Mouse (Mus musculus) retina, embryonic 14.5 days (tissue): Measurements from ENCODE around the gene Prss58.

Experiments used
- DNase-seq: peaks from one replicate; pipeline ENCODE4 v3.0.0-alpha.2; 2015; ENCODE audit warnings: low spot score

Prss58 gene

DNA sequence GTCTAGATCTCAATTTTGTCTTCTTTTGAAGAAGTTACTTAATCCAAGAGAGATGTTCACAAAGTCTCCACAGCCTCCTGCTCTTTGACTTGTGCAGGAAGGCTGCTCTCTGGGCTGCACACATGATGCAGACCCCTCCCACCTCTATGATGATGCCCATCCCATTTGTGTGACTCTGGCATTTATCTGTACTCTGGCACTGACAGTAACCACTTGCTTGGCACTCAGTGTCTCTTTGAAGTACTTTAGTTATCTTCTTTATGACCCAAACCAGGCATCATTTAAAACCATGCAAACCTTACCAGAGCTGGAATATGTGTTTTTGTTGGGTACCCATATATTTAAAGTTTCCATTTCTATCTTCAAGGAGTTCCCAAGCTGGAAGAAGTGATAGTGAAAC lies at the start of gene Prss58:
TSS of gene Prss58 (minus strand) at position 101 of the 400 bp plus-strand sequence.
- no peak for DNase-seq

DNA sequence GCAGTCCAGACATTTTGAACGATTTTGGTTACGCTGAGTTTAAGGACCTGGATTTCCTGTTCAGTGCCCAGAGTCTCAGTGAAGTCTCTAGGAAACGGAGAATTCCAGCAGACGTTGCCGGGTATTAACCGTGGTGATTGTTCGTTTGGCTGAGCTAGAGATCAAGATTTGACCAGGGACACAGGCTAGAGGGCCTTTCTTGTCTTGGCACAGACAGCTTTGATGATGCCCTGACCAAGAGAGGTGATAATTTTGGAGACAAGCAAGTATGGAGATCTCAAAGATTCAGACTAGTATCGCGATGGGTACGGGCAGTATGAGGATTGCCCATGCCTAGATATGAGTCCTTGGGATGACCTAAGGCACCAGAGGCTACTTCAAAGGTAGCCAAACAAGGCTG lies 40.3 kb upstream of the Prss58 start, which contains the start of gene 1700074P13Rik:
TSS of gene 1700074P13Rik (minus strand) at position 101 of the 400 bp plus-strand sequence.
- DNase-seq = no peak

DNA sequence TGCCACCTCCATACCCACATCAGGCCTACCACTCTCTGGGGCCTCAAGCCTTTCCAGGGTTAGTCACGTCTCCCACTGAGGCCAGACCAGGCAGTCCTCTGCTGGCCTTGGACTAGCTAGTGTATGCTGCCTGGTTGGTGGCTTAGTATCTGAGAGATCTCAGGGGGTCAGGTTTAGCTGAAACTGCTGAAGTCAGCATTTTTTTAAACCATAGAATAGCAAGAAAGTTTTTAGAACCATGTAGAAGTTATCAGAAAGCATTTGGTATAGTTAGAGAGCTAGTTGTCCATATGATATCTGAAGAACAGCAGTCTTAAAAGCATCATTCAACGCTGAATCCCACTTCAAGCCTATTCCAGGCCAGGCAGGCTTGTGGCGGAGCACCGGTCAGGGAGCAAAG lies 19.8 kb upstream of the Prss58 start:
- DNase-seq = no peak

DNA sequence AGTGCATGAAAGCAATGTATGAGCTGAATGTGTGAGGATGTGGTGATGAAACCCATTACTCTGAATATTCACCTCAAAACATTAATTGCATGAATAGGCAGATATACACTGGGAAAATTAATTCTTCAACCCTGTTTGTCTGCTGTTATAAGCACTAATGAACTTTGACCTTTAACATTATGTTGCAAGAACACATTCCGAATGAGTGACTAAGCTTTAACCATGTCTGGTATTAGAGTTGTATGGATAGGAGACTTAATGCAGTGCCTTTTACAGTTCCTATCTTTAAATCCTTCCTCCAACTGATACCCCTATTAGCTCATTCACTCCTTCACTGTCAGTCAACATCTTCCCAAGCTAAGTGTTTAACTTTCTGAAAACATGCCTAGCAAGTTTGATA lies 5.5 kb downstream of the Prss58 start:
- DNase-seq = no peak

DNA sequence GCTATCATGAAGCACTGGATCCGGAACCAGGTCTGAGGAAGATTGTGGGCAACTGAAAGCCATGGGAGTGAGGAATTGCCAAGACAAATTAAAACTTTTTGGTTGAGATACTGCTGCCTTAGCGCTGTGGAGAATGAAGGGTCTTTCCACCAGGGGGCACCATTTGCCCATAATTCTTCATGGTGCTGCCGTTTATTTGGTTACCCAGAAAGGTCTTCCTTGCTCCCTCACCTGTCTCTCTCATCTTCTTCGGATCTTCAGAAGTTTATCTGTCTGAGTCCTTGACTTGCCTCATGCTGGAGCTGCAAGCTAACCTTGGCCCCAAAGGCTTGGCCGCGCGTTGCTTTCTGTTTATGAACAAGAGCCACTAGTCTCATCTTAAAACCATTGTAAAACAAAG lies 6.6 kb downstream of the Prss58 start:
- peak; percentile 75 for DNase-seq

DNA sequence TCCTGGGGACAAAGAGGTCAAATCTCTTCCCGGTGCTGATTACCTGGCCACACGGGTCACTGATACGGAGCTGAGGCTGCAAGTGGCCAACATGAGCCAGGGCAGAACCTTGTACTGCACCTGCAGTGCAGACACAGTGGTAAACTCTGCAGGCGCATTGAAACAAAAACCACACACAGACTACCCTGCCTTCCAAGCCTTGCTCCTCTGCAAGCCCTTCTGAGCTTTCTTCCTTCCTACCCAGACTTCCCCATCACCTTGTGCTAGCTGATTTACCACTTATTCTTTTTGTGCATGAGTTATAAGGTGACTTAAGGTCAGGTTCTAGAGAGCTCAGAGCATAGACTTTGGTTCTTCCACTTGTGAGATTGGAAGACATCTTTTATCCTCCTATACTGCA lies 8.4 kb downstream of the Prss58 start:
- DNase-seq = no peak

DNA sequence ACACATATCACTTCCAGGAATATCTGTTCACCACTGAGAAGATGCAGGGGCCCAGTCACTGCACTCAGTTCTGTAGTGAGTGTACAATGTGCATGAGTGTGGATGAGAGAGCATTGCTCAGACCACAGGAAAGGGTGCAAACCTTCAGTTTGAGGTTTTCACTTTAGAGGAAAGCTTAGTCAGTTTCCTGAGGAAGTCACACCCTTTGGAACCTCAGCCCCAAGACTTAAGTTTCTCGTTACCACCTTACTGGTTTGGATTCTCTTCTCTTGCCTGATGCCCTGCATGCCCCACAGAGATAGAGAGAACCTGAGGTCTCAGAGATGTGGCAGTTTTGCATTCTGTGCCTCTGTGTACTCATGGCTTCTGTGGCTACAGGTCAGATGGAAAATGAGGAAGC lies 9.2 kb downstream of the Prss58 start:
- no peak for DNase-seq

DNA sequence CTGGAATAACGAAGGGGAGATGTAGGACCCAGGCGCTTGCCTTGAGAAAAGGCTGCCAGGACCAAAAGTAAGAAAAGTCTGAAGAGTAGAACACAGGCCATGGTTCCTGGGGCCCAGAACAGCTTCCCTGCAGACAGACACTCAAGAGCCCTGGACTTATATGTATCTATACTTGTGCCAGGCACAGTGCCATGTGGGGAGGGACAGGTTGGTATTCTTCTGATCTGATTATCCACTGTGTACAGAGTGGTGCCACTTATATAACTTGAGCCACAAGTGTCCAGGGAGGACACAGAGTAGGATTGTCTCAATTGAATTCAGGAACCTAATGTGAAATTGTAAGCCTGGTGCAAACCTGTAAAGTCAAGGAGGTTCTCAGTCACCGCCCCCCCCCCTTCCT lies 12.8 kb downstream of the Prss58 start, which contains the start of gene Moxd2:
TSS of gene Moxd2 (minus strand) at position 101 of the 400 bp plus-strand sequence.
- DNase-seq = no peak

DNA sequence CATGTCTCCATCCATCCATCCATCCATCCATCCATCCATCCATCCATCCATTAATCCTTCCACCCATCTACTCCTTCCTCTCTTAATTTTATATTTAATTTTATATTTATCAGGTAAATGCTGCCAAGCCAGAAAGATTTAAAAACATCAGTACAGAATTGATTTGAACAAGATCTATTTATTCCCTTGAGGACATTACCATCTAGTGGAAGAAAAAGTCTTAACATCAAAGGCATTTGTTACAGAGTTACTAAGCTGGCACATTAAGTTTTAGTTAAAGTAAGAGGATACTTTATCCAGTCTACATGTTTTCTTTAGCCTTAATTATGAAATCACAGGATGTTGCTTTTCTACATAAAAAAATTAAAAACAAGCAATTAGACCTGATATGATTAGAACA lies 54.9 kb downstream of the Prss58 start:
- DNase-seq = no peak
